Mouse (Mus musculus): Measurements from ENCODE around the gene Smim1. TPM values are rescaled to one million over a fixed set of nuclear protein-coding genes. Genes with fewer than 3 reads are reported as not detected.

Gene Smim1
- polyA plus RNA-seq, 1 experiment from 2014 or later = 10.2 TPM

GRCm38 (mm10) chr4:153980470-153980869, 45.6 kb downstream of the Smim1 start:
- Histone ChIP-seq H3K4me2 (ENCODE audit: low read depth, low read length, severe bottlenecking) (no peak overlapping the region), H3K27ac (ENCODE audit: low read depth, low read length) (no peak overlapping the region), H3K9ac (ENCODE audit: low read length) (no peak overlapping the region), H3K36me3 (ENCODE audit: control insufficient read depth, insufficient read depth, low read length) (peaks cover 11% of the 10 kb centered on the region), H3K4me1 (replicated peaks; ENCODE audit: control insufficient read depth, insufficient read depth, low read length) (peaks cover 2% of the 10 kb centered on the region; the same call in 1 of the 2 replicates), H3K27me3 (ENCODE audit: control insufficient read depth, insufficient read depth, low read length) (no peaks in the 10 kb centered on the region), H3K9me3 (ENCODE audit: control insufficient read depth, low read length) (no peaks in the 10 kb centered on the region), H3K4me3 (ENCODE audit: low read depth, low read length) (no peak overlapping the region)
- no peak for DNase-seq (ENCODE audit: low spot score)
- ATAC-seq (replicated peaks; ENCODE audit: low FRiP score) = no peak
- WGBS = 95% methylated on average over 11 of the region's 11 CpGs

GRCm38 (mm10) chr4:153979243-153979642, 46.8 kb downstream of the Smim1 start:
- peaks cover 2% of the 10 kb centered on the region; the same call in 1 of the 2 replicates for H3K4me1 ChIP-seq (replicated peaks; ENCODE audit: control insufficient read depth, insufficient read depth, low read length)
- 94% methylated on average over 10 of the region's 10 CpGs for WGBS
- H3K27ac ChIP-seq (ENCODE audit: low read depth, low read length) = no peak overlapping the region
- H3K4me2 ChIP-seq (ENCODE audit: low read depth, low read length, severe bottlenecking) = no peak overlapping the region
- no peak overlapping the region for H3K9ac ChIP-seq (ENCODE audit: low read length)
- H3K4me3 ChIP-seq (ENCODE audit: low read depth, low read length) = no peak overlapping the region
- H3K9me3 ChIP-seq (ENCODE audit: control insufficient read depth, low read length) = no peaks in the 10 kb centered on the region
- H3K36me3 ChIP-seq (ENCODE audit: control insufficient read depth, insufficient read depth, low read length) = peaks cover 2% of the 10 kb centered on the region; the same call in 1 of the 2 replicates
- no peaks in the 10 kb centered on the region for H3K27me3 ChIP-seq (ENCODE audit: control insufficient read depth, insufficient read depth, low read length)
- no peak for DNase-seq (ENCODE audit: low spot score)
- no peak for ATAC-seq (replicated peaks; ENCODE audit: low FRiP score)

DNA sequence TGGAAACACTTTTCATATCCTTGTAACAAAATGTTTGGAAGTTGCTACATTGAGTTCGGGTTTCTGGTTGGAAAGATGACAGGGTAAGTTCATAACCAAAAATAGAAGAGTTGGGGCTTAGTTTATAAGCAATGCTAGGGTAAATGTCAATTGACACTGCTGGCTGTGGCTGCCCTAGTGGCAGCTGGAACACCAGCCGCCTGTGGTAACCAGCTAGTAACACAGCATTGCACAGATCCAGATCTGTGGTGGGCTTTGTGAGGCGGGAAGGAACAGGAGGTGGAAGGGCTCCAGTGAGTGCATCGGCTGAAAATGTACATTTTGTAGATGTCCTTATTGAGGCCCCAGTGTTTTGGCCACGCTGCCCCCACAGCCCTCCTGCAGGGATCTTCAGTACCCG, 50.3 kb downstream of the Smim1 start:
- Histone ChIP-seq H3K27ac (ENCODE audit: low read depth, low read length) (no peak overlapping the region), H3K4me2 (ENCODE audit: low read depth, low read length, severe bottlenecking) (peak overlapping the region; percentile 93), H3K4me3 (ENCODE audit: low read depth, low read length) (peak overlapping the region; percentile 88), H3K36me3 (ENCODE audit: control insufficient read depth, insufficient read depth, low read length) (no peaks in the 10 kb centered on the region; the same call in 1 of the 2 replicates), H3K4me1 (replicated peaks; ENCODE audit: control insufficient read depth, insufficient read depth, low read length) (peaks cover 2% of the 10 kb centered on the region; the same call in 1 of the 2 replicates), H3K27me3 (ENCODE audit: control insufficient read depth, insufficient read depth, low read length) (no peaks in the 10 kb centered on the region), H3K9ac (ENCODE audit: low read length) (peak overlapping the region; percentile 92), H3K9me3 (ENCODE audit: control insufficient read depth, low read length) (no peaks in the 10 kb centered on the region)
- ATAC-seq (replicated peaks; ENCODE audit: low FRiP score) (no peak), DNase-seq (ENCODE audit: low spot score) (no peak)
- 45% methylated on average over 6 of the region's 6 CpGs for WGBS

GRCm38 (mm10) chr4:153975292-153975662, 50.8 kb downstream of the Smim1 start:
- H3K36me3 ChIP-seq (ENCODE audit: control insufficient read depth, insufficient read depth, low read length) = no peaks in the 10 kb centered on the region; the same call in 1 of the 2 replicates
- peak overlapping the region; percentile 88 for H3K4me3 ChIP-seq (ENCODE audit: low read depth, low read length)
- H3K27me3 ChIP-seq (ENCODE audit: control insufficient read depth, insufficient read depth, low read length) = no peaks in the 10 kb centered on the region
- ATAC-seq (replicated peaks; ENCODE audit: low FRiP score) = peak; percentile 78; the same call in 1 of the 2 replicates
- H3K4me1 ChIP-seq (replicated peaks; ENCODE audit: control insufficient read depth, insufficient read depth, low read length) = peaks cover 2% of the 10 kb centered on the region; the same call in 1 of the 2 replicates
- H3K27ac ChIP-seq (ENCODE audit: low read depth, low read length) = peak overlapping the region; percentile 46; the same call in 1 of the 2 replicates
- H3K9me3 ChIP-seq (ENCODE audit: control insufficient read depth, low read length) = no peaks in the 10 kb centered on the region
- under 1% methylated on average over 33 of the region's 33 CpGs for WGBS
- DNase-seq (ENCODE audit: low spot score) = no peak
- H3K9ac ChIP-seq (ENCODE audit: low read length) = peak overlapping the region; percentile 92
- H3K4me2 ChIP-seq (ENCODE audit: low read depth, low read length, severe bottlenecking) = peak overlapping the region; percentile 93

- H3K36me3 ChIP-seq (ENCODE audit: control insufficient read depth, insufficient read depth, low read length) = no peaks in the 10 kb centered on the region; the same call in 1 of the 2 replicates
- ATAC-seq (replicated peaks; ENCODE audit: low FRiP score) = peak; percentile 98
- DNase-seq (ENCODE audit: low spot score) = peak; percentile 96
- WGBS = 1% methylated on average over 68 of the region's 68 CpGs
- H3K9me3 ChIP-seq (ENCODE audit: control insufficient read depth, low read length) = no peaks in the 10 kb centered on the region
- H3K27me3 ChIP-seq (ENCODE audit: control insufficient read depth, insufficient read depth, low read length) = no peaks in the 10 kb centered on the region
- H3K4me1 ChIP-seq (replicated peaks; ENCODE audit: control insufficient read depth, insufficient read depth, low read length) = peaks cover 2% of the 10 kb centered on the region; the same call in 1 of the 2 replicates
- H3K4me2 ChIP-seq (ENCODE audit: low read depth, low read length, severe bottlenecking) = peak within 1 kb of the TSS; percentile 93
- peak within 1 kb of the TSS; percentile 88 for H3K4me3 ChIP-seq (ENCODE audit: low read depth, low read length)
- H3K9ac ChIP-seq (ENCODE audit: low read length) = peak within 1 kb of the TSS; percentile 92
- peak within 1 kb of the TSS; percentile 46; the same call in 1 of the 2 replicates for H3K27ac ChIP-seq (ENCODE audit: low read depth, low read length)
Observed at GRCm38 (mm10) chr4:153974431-153975291, 51.4 kb downstream of the Smim1 start, which contains the start of the genes Dffb and Cep104. TSS of gene Dffb (minus strand) at chr4:153975126. TSS of gene Cep104 (plus strand) at chr4:153975194.

Other genes with a start within 250 kb of the Smim1 start
- 115 and 116 TPM in 2 replicates for gene A430005L14Rik, start 69.0 kb downstream of the Smim1 start, polyA plus RNA-seq (2014; fragmentation: Nextera tagmentation; extraction: Ambion mirVana)
- gene Dffb, start 51.1 kb downstream of the Smim1 start, polyA plus RNA-seq (2014; fragmentation: Nextera tagmentation; extraction: Ambion mirVana) = 13.0 and 14.1 TPM in 2 replicates
- 22.6 and 24.9 TPM in 2 replicates for gene Cep104, start 51.0 kb downstream of the Smim1 start, polyA plus RNA-seq (2014; fragmentation: Nextera tagmentation; extraction: Ambion mirVana)
- gene Lrrc47, start 14.5 kb downstream of the Smim1 start, polyA plus RNA-seq (2014; fragmentation: Nextera tagmentation; extraction: Ambion mirVana) = 12.3 and 19.2 TPM in 2 replicates
- gene Ccdc27, start 16.4 kb upstream of the Smim1 start, polyA plus RNA-seq (2014; fragmentation: Nextera tagmentation; extraction: Ambion mirVana) = not detected in 2 replicates
- 6.6 and 11.6 TPM in 2 replicates for gene Trp73, start 114.0 kb upstream of the Smim1 start, polyA plus RNA-seq (2014; fragmentation: Nextera tagmentation; extraction: Ambion mirVana)
- 44.5 and 52.4 TPM in 2 replicates for gene Wrap73, start 116.1 kb upstream of the Smim1 start, polyA plus RNA-seq (2014; fragmentation: Nextera tagmentation; extraction: Ambion mirVana)
- 126 and 135 TPM in 2 replicates for gene Tprgl, start 134.4 kb upstream of the Smim1 start, polyA plus RNA-seq (2014; fragmentation: Nextera tagmentation; extraction: Ambion mirVana)
- gene Megf6, start 144.5 kb upstream of the Smim1 start, polyA plus RNA-seq (2014; fragmentation: Nextera tagmentation; extraction: Ambion mirVana) = 23.9 and 25.7 TPM in 2 replicates